Mouse (Mus musculus) neural tube, embryonic 11.5 days (tissue): ENCODE measurements around the gene Tbc1d16. TPM values are rescaled to one million over a fixed set of nuclear protein-coding genes. Genes with fewer than 3 reads are reported as not detected.

ENCODE experiments used
- ATAC-seq: fragments of 200-750 bp; cut with Nextera tagmentation; 2 replicates; pipeline ENCODE4 v1.8.0; 2017; ENCODE audit warnings: moderate number of reproducible peaks, mild to moderate bottlenecking, moderate TSS enrichment, moderate library complexity; ENCODE audit not compliant: insufficient read depth, low FRiP score, low TSS enrichment
- DNase-seq: peaks from one replicate; pipeline ENCODE4 v3.0.0-alpha.2; 2015; ENCODE audit warnings: low spot score
- H3K27ac ChIP-seq: fragments of 300-500 bp; sonication (generic); 2 replicates; pipeline ENCODE4 v1.5.1; 2014; ENCODE audit warnings: low read depth, mild to moderate bottlenecking, low read length
- H3K27me3 ChIP-seq: fragments of 300-500 bp; sonication (generic); 2 replicates; pipeline ENCODE4 v1.6.1; 2014; ENCODE audit warnings: mild to moderate bottlenecking, low read length, mixed read lengths; ENCODE audit not compliant: control insufficient read depth, insufficient read depth
- H3K36me3 ChIP-seq: fragments of 300-500 bp; sonication (generic); 2 replicates; pipeline ENCODE4 v1.6.1; 2014; ENCODE audit warnings: mild to moderate bottlenecking, low read length, moderate library complexity, mixed read lengths; ENCODE audit not compliant: control insufficient read depth, insufficient read depth
- H3K4me1 ChIP-seq: fragments of 300-500 bp; sonication (generic); 2 replicates; pipeline ENCODE4 v1.6.1; 2014; ENCODE audit warnings: low read length, mixed read lengths; ENCODE audit not compliant: control insufficient read depth, insufficient read depth
- H3K4me2 ChIP-seq: fragments of 300-500 bp; sonication (generic); 2 replicates; pipeline ENCODE4 v1.6.1; 2014; ENCODE audit warnings: low read depth, mild to moderate bottlenecking, moderate library complexity
- H3K4me3 ChIP-seq: fragments of 300-500 bp; sonication (generic); 2 replicates; pipeline ENCODE4 v1.5.1; 2014; ENCODE audit warnings: low read depth, low read length
- H3K9ac ChIP-seq: fragments of 300-500 bp; sonication (generic); 2 replicates; pipeline ENCODE4 v1.6.1; 2014; ENCODE audit warnings: mild to moderate bottlenecking, low read length
- H3K9me3 ChIP-seq: fragments of 300-500 bp; sonication (generic); 2 replicates; pipeline ENCODE4 v1.6.1; 2016; ENCODE audit warnings: low read length; ENCODE audit not compliant: control insufficient read depth
- WGBS: fragments of 180-500 bp; shearing (Covaris S2); extraction: QIAGEN DNeasy Blood & Tissue Kit; methylation state at CpG from one replicate; pipeline ENCODE4 v1.1.7; 2014; 5-methylcytosine and 5-hydroxymethylcytosine counted together
- polyA plus RNA-seq: library from polyadenylated mRNA; unstranded; fragments of >200 nt; fragmentation: Nextera tagmentation; extraction: Ambion mirVana; gene quantifications from 2 replicates; pipeline ENCODE4 v1.2.1, GENCODE M21; 2014

The Tbc1d16 gene
- polyA plus RNA-seq, 1 experiment from 2014 or later = 15.2 TPM

DNA sequence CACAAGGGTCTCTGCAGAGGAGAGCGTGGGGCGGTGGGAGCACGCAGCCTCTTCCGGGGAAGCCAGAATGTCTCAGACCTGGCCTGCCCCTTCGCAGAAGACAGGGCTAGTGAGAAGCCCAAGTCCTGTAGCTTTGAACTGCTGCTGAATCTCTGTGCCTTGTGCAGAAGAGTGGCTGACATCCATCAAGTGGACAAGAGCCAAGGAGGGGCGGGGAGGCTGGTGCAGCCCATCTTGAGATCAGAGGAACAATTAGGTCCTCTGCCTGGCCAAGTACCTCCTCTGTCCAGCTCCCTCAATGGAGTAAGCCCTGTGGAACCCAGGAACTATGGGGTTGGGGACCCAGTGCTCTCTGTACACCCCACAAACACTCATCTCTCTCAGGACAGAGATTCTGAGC, 89.3 kb downstream of the Tbc1d16 start:
- Histone ChIP-seq H3K4me3 (no peak overlapping the region), H3K9ac (no peak overlapping the region), H3K27me3 (no peaks in the 10 kb centered on the region), H3K36me3 (no peaks in the 10 kb centered on the region), H3K27ac (no peak overlapping the region), H3K4me2 (no peak overlapping the region), H3K4me1 (peaks cover 3% of the 10 kb centered on the region), H3K9me3 (no peaks in the 10 kb centered on the region)
- no peak for DNase-seq
- WGBS = 90% methylated on average over 6 of the region's 6 CpGs
- no peak for ATAC-seq

DNA sequence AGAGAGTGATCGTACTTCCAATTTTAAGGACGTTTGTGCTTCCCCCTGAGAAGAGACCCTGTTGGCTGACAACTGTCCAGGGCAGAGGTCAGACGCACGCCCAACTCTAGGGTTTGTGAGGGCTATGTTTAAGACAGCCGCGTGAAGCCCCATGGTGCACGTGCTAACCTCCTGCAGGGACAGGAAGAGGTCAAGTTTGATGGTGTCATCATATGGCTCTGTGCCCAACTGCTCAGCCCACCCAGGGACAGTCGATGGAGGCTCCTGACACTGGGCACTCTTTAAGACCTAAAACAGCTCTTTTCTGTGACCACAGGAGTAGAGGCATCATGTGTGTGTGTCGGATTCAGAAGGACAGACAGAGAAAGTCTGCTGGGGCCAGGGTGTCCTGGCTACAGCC, 90.1 kb downstream of the Tbc1d16 start:
- H3K27me3 ChIP-seq = no peaks in the 10 kb centered on the region
- no peak overlapping the region for H3K4me3 ChIP-seq
- no peak for ATAC-seq
- H3K4me2 ChIP-seq = no peak overlapping the region
- no peak overlapping the region for H3K27ac ChIP-seq
- no peaks in the 10 kb centered on the region for H3K9me3 ChIP-seq
- H3K36me3 ChIP-seq = no peaks in the 10 kb centered on the region
- DNase-seq = no peak
- H3K9ac ChIP-seq = no peak overlapping the region
- peaks cover 3% of the 10 kb centered on the region for H3K4me1 ChIP-seq
- 75% methylated on average over 9 of the region's 9 CpGs for WGBS

DNA sequence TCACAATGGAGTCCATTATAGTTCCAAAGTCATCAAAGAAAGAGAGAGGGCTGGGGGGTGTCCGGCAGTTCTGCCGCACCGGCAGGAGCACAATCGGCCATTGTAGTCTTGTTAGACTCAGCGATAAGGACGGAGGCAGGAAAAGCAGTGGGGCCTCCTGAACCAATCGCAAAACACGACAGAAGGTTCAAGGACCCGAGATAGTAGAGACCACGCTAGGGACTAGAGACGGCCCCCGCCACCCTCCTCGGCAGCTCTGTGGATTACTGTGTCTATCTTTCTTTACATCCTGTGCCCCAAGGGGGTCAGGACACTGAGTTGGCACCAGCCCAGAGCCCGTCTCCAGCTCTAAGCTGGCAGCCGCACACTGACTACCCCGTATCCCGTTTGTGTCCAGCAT, 93.7 kb downstream of the Tbc1d16 start:
- 0 out of 2 replicates have a peak overlapping the region, but pooled peaks have one; percentile 27 for H3K27ac ChIP-seq
- ATAC-seq = no peak
- peaks cover 10% of the 10 kb centered on the region for H3K4me1 ChIP-seq
- no peak overlapping the region for H3K4me2 ChIP-seq
- peaks cover 1% of the 10 kb centered on the region; the same call in 1 of the 2 replicates for H3K27me3 ChIP-seq
- H3K9me3 ChIP-seq = no peaks in the 10 kb centered on the region
- no peak overlapping the region for H3K4me3 ChIP-seq
- DNase-seq = no peak
- H3K9ac ChIP-seq = no peak overlapping the region
- no peaks in the 10 kb centered on the region for H3K36me3 ChIP-seq
- WGBS = 42% methylated on average over 17 of the region's 17 CpGs

DNA sequence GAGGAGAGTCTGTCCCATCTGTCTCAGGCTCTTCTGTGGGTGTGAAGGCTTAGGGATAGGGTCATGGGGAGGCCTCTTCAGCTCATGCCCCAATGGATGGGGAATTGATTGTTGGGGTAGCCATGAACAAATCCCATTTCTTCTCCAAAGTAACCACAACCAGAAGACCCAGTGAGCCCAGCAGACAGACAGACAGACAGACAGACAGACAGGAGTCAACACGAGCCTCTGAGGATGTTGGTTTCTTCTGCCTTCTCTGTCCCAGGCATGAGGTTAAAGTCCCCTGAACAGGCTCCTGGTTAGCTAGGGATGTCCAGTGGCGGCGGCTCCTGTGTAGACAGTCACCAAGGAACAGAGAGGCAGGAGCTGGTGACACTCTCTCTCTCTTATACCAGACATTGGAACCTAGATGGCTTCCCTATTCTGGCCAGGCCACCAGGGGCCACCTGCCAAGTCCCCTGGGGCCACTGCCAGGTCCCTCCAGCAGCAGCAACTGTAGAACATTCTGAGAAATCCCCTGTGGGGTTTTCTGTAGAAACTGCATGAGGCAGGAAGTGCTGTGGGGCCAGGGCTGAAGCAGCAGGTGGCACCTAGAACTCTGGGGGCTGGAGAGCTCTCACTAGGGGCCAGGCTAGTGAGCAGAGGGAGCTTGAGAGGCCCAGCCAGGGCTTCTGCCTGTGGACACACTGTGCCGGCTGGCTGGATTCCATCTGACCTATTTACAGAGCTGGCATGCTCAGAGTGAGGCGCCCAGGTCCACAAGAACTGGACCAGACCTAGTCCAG, 94.7 kb downstream of the Tbc1d16 start:
- H3K27me3 ChIP-seq = peaks cover 5% of the 10 kb centered on the region
- H3K9ac ChIP-seq = no peak overlapping the region
- H3K4me2 ChIP-seq = no peak overlapping the region
- no peak for ATAC-seq
- H3K9me3 ChIP-seq = no peaks in the 10 kb centered on the region
- no peak overlapping the region for H3K27ac ChIP-seq
- no peak for DNase-seq
- WGBS = 72% methylated on average over 5 of the region's 5 CpGs
- H3K4me1 ChIP-seq = peaks cover 11% of the 10 kb centered on the region
- H3K36me3 ChIP-seq = no peaks in the 10 kb centered on the region
- H3K4me3 ChIP-seq = no peak overlapping the region

DNA sequence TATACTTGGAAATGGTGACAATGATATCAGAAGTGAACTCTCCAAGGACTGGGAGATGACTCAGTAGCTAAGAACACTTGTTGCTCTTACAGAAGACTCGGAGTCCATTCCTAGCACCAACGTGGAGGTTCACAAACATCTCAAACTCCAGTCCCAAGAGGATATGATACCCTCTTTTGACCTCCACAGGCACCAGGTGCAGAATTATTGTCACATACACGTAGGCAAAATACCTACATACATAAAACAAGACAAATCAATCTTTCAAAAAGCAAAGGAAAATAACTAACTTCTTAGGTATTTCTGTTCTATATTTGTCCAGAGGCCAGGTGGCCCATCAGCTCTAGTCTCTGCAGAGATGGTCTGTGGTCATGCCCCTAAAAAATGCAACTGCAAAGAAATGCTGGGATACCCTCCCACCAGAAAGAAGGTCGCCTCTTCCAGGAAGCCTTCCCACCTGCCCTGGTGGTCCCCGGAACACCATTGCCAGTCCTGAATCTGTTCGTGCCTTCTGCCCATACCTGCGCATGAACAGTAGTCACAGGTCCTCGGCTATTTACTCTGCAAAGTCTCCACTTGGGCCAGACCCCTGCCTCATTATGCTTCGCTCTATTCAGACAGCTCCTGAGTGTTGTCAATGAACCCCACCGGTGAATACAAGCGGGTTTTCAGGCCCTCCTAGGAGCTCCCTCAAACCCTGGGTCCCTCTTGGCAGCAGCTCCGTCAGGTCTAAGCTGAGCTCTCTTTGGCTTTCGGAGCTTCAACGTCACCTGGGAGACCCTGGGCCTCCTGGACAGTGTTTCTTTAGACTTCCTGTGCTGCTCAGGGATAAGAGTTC, 95.9 kb downstream of the Tbc1d16 start:
- Histone ChIP-seq H3K4me3 (no peak overlapping the region), H3K4me2 (no peak overlapping the region), H3K27ac (no peak overlapping the region), H3K27me3 (peaks cover 9% of the 10 kb centered on the region), H3K9me3 (no peaks in the 10 kb centered on the region), H3K9ac (no peak overlapping the region), H3K4me1 (peaks cover 22% of the 10 kb centered on the region), H3K36me3 (no peaks in the 10 kb centered on the region)
- DNase-seq (no peak), ATAC-seq (no peak)
- WGBS = 81% methylated on average over 14 of the region's 14 CpGs

DNA sequence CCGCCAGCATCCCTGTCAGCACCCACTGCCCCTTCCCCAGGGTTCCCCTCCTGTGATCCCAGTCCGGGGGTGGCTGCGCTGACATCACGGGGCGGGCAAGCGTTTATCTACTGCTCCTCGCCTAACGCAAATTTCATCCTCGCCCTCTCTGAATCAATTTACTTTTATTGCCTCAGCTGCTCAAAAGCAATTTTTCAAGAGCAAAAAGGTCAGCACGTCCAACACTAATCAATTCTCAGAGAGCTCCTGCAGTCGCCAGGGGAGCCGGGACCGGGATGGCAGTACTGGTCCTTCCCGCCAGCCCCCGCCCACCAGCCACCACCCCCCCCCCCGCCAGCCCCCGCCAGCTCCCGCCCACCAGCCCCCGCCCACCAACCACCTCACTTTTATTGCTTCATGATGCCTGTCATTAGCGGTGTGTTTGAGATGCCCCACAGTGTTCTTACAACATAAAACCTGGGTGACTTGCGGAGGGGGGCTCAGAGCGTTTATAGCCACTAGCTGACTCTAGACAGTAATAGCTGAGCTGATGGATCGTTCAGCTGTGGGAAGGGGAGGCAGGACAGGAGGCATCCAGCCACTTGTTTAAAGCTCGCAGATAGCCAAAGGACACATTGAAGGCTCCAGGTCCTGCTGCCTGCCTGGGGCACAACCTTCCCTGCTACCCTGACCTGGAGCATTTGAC, 98.1 kb downstream of the Tbc1d16 start:
- H3K9me3 ChIP-seq = no peaks in the 10 kb centered on the region
- H3K4me1 ChIP-seq = peaks cover 39% of the 10 kb centered on the region
- DNase-seq (peak; percentile 48), ATAC-seq (peak; percentile 22; the same call in 1 of the 2 replicates)
- no peak overlapping the region; the same call in 1 of the 2 replicates for H3K4me3 ChIP-seq
- peak overlapping the region; percentile 51; the same call in 1 of the 2 replicates for H3K27ac ChIP-seq
- peaks cover 9% of the 10 kb centered on the region for H3K27me3 ChIP-seq
- no peak overlapping the region for H3K9ac ChIP-seq
- no peaks in the 10 kb centered on the region for H3K36me3 ChIP-seq
- peak overlapping the region; percentile 25 for H3K4me2 ChIP-seq
- WGBS = 5% methylated on average over 23 of the region's 24 CpGs

DNA sequence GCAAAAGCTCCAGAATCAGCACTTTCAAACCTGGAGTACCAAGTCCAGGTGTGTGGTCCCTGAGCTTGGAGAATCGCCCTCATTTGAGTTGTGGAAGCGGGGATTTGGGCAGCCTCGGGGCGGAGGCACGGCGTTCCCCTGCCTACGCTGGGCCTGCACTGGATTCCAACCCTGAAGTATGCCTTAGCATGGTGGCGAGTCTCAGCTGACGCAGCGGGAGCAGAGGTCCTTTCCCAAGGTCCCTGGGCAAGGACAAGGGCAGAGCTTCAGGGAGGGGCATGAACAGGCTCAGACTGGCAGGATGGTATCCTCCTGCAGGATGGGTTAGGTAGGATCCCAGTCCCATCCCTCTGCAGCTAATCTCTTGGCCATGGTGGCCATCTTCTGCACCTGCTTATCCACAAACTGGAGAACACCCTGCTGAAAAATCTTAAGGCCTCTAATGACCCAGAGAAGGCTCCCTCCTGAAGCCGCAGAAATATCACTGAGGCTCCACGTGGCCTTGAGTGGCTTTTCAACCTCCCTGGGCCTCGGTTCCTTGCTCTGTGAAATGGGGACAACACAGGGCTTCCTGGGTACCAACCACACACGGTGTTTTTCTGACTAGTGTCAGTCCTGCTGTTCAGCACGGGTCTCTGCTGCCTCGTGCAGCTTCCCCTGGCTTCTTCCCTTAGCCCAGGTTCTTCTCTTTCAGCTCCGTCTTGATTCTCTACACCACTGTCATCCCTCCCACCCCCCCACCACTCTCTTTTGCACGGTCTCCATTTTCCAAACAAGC, 98.8 kb downstream of the Tbc1d16 start:
- 44% methylated on average over 18 of the region's 18 CpGs for WGBS
- H3K9ac ChIP-seq = no peak overlapping the region
- ATAC-seq = no peak

More for the DNA sequence above, 98.8 kb downstream of the Tbc1d16 start:
- Histone ChIP-seq H3K9me3 (no peaks in the 10 kb centered on the region), H3K4me3 (no peak overlapping the region), H3K36me3 (no peaks in the 10 kb centered on the region), H3K4me2 (peak overlapping the region; percentile 25), H3K27me3 (peaks cover 9% of the 10 kb centered on the region), H3K4me1 (peaks cover 36% of the 10 kb centered on the region), H3K27ac (peak overlapping the region; percentile 51; the same call in 1 of the 2 replicates)
- DNase-seq = no peak
